Mouse (Mus musculus) frontal cortex, postnatal 14 days (tissue): Measurements from ENCODE around the gene Olfr16.

ENCODE experiments used
- DNase-seq, 2 experiments: peaks; one replicate each; pipeline ENCODE4 v3.0.0; 2022; ENCODE audit warnings: low spot score in 2 of 2

The Olfr16 gene

GRCm38 (mm10) chr1:172950160-172950559 lies at the start of gene Olfr16:
TSS of gene Olfr16 (plus strand) at chr1:172950409.
- DNase-seq, result no peak

GRCm38 (mm10) chr1:172903313-172903712 lies 46.9 kb upstream of the Olfr16 start:
- DNase-seq, result no peak

DNA sequence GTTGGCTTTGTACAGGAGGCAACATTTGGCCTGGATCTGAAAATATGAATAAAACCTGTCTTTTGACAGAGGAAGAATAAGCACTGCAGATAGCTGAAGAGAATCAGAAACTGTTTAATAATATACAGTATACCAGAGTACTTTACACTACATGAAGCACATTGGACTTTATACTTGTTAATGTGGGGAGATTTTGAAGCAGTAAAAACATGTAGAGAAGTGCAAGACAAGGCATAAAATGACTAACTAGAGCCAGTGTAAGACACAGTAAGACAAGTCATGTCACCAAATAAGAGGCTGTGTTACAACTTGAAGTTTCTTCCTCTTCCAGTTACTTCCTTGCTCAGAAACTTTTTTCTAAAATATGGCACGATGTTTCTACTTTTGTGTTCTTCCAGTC lies 33.1 kb upstream of the Olfr16 start:
- no peak for DNase-seq

GRCm38 (mm10) chr1:172918450-172918849 lies 31.8 kb upstream of the Olfr16 start:
- no peak for DNase-seq

GRCm38 (mm10) chr1:172932197-172932596 lies 18.0 kb upstream of the Olfr16 start:
- DNase-seq, result no peak

GRCm38 (mm10) chr1:172951171-172951720 lies 1.0 kb downstream of the Olfr16 start:
- no peak for DNase-seq

- DNase-seq, result no peak
These were observed 5.2 kb downstream of the Olfr16 start for GRCm38 (mm10) chr1:172955376-172955775.

GRCm38 (mm10) chr1:172960452-172960851 lies 10.2 kb downstream of the Olfr16 start:
- no peak for DNase-seq

DNA sequence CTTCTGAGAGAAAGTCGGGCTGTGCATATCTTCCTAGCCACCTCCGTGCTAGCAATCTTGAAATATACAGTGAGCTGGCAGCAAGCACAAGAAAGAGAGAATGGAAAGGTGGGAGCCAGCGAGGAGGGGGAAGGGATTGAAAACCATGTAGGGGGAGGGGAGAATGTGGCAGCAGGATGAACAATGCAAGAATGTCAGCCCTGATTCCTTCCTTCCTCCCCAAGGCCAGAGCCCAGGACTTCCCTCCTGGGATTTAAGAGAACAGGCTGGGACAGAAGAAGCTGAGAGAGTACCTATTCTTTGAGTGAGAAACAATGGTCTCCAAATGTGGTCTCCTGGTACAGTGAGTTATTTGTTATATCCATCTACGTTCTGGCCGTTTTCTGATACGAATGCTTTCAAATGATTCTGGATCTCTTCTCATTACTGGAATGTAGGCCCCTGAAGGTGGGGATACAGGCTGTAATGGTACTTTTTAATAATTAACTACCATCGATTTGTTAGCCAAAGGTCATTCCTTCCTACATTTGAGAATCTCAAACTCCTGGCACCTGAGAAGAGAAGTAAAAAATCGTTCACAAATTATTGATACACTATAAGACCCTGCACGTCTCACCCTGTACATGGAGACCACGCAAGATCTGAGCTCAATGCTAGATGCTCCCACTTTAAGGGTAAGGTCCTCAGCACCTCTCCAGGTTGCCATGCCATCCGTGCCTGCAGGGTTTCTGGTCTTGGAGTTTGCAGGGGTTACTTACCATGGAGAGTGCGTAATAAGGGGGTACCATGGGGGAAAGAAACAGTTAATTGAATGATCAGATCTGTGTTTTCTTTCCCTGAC lies 39.8 kb downstream of the Olfr16 start:
- no peak for DNase-seq

- DNase-seq, result no peak
These were observed 40.4 kb downstream of the Olfr16 start for GRCm38 (mm10) chr1:172990635-172991009.
